Mouse (Mus musculus) left cerebral cortex, postnatal 36 days (tissue): ENCODE measurements around the gene Ckap2l. TPM values are rescaled to one million over a fixed set of nuclear protein-coding genes. Genes with fewer than 3 reads are reported as not detected.

Experiments used
- DNase-seq, 2 experiments: peaks; one replicate each; pipeline ENCODE4 v3.0.0; 2021 to 2022; ENCODE audit warnings: low spot score in 2 of 2, mixed read lengths in 1 of 2
- intact Hi-C: fragments of 180-260 bp; cut with DNase I; formaldehyde crosslinking; loops from one replicate; pipeline ENCODE4 v1.15.1; 2025
- total RNA-seq, 2 experiments: library from RNA; stranded (reverse); gene quantifications; 2 replicates each; pipeline ENCODE4 v1.2.3; 2021

Ckap2l gene
- total RNA-seq, 2 experiments from 2014 or later, result 0.66 to 0.84 TPM

- intact Hi-C loops, result no loop called here
- DNase-seq, result no peak
Observed at GRCm38 (mm10) chr2:129269161-129269643, 27.8 kb downstream of the Ckap2l start.

GRCm38 (mm10) chr2:129267738-129268137 lies 29.3 kb downstream of the Ckap2l start:
- no peak for DNase-seq
- intact Hi-C loops, result no loop called here

GRCm38 (mm10) chr2:129265316-129265715 lies 31.7 kb downstream of the Ckap2l start:
- intact Hi-C loops, result no loop called here
- DNase-seq, result no peak

GRCm38 (mm10) chr2:129263073-129263472 lies 33.9 kb downstream of the Ckap2l start:
- intact Hi-C loops, result no loop called here
- DNase-seq, result peak in 1 of 2 experiments; percentile 22

- intact Hi-C loops, result no loop called here
- no peak for DNase-seq
Observed at GRCm38 (mm10) chr2:129261151-129261794, 35.7 kb downstream of the Ckap2l start.

- no peak for DNase-seq
- intact Hi-C loops, result no loop called here
Observed at GRCm38 (mm10) chr2:129260646-129261045, 36.4 kb downstream of the Ckap2l start.

GRCm38 (mm10) chr2:129258475-129259211 lies 38.4 kb downstream of the Ckap2l start:
- intact Hi-C loops, result loop anchor here (1.0 to 5.0 kb wide), 2 partner anchors 84 to 311 kb away; no protein-coding TSS in a partner anchor
- peak; percentile 39 to 53 for DNase-seq

- intact Hi-C loops, result loop anchor here (1.0 to 5.0 kb wide), 2 partner anchors 84 to 311 kb away; no protein-coding TSS in a partner anchor
- DNase-seq, result no peak
Observed at GRCm38 (mm10) chr2:129258056-129258455, 39.0 kb downstream of the Ckap2l start.

- intact Hi-C loops, result loop anchor here (5.0 kb wide), 1 partner anchor 309 kb away; no protein-coding TSS in a partner anchor
- DNase-seq, result no peak
Observed at GRCm38 (mm10) chr2:129256006-129256405, 41.0 kb downstream of the Ckap2l start.

GRCm38 (mm10) chr2:129254076-129254475 lies 42.9 kb downstream of the Ckap2l start:
- DNase-seq, result no peak
- intact Hi-C loops, result no loop called here

- no peak for DNase-seq
- intact Hi-C loops, result no loop called here
Observed at GRCm38 (mm10) chr2:129253631-129253970, 43.4 kb downstream of the Ckap2l start.

- DNase-seq, result no peak
- intact Hi-C loops, result no loop called here
Observed at GRCm38 (mm10) chr2:129252836-129253630, 44.0 kb downstream of the Ckap2l start.

- intact Hi-C loops, result no loop called here
- no peak for DNase-seq
Observed at GRCm38 (mm10) chr2:129249321-129249720, 47.7 kb downstream of the Ckap2l start.

GRCm38 (mm10) chr2:129247707-129248121 lies 49.3 kb downstream of the Ckap2l start:
- no peak for DNase-seq
- intact Hi-C loops, result no loop called here

GRCm38 (mm10) chr2:129246924-129247323 lies 50.1 kb downstream of the Ckap2l start:
- intact Hi-C loops, result no loop called here
- DNase-seq, result no peak

GRCm38 (mm10) chr2:129246436-129246835 lies 50.6 kb downstream of the Ckap2l start:
- intact Hi-C loops, result no loop called here

GRCm38 (mm10) chr2:129245618-129246017 lies 51.4 kb downstream of the Ckap2l start:
- DNase-seq, result no peak
- intact Hi-C loops, result no loop called here

More at GRCm38 (mm10) chr2:129246436-129246835, 50.6 kb downstream of the Ckap2l start:
- no peak for DNase-seq

- DNase-seq, result no peak
- intact Hi-C loops, result loop anchor here (5.0 kb wide), 1 partner anchor 37 kb away; no protein-coding TSS in a partner anchor
Observed at GRCm38 (mm10) chr2:129244446-129245120, 52.4 kb downstream of the Ckap2l start.

- intact Hi-C loops, result loop anchor here (5.0 kb wide), 1 partner anchor 36 kb away; no protein-coding TSS in a partner anchor
- DNase-seq, result no peak
Observed at GRCm38 (mm10) chr2:129243786-129244185, 53.2 kb downstream of the Ckap2l start.
